28 mouse cellular contexts compared by ENCODE assay signal in the genomic region with DNA sequence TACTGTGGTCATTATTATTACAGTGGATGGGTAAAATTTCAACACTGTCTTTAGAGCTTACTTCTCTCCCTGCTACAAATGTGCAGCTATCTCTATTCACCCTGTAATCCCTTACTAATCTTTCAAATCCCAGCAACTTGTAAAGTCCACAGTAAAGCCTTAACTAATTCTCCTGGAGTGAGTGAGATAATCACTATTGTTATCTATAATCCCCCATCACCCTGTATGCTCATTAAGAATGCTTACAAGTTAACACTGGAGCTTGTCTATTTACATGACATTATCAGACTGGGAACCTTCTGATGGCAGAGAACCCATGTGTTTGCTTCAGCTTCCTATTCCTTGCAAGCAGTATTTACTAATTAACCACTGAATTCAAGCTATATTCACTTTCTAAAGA.
A peak's percentile ranks its signal among the peaks of the same experiment; 100 is the strongest.
DNase-seq lines count a peak whose midpoint lies in the region; ATAC-seq and TF ChIP-seq lines count a peak whose summit lies in the region.
"Had no signal": no experiment of that assay in that cellular context is flagged by ENCODE, and none has a peak within 500 bp of the region (broad histone marks: within the 10 kb centered on the region; RNA-seq: fewer than 3 reads in every experiment).

No protein-coding gene starts in this region.

- peaks cover 6% of the 10 kb centered on the region; the same call in 1 of the 2 replicates for H3K4me1 ChIP-seq in midbrain, embryonic 12.5 days
- no peaks in the 10 kb centered on the region for H3K4me1 ChIP-seq in midbrain, embryonic 15.5 days
- no peaks in the 10 kb centered on the region for H3K4me1 ChIP-seq in limb, embryonic 10.5 days
- H3K4me1 ChIP-seq: embryonic facial prominence, embryonic 10.5 days; embryonic facial prominence, embryonic 13.5 days; heart, embryonic 12.5 days; heart, embryonic 15.5 days; hindbrain, embryonic 10.5 days; hindbrain, embryonic 13.5 days had no signal

- H3K36me3 ChIP-seq in midbrain, embryonic 12.5 days, result no peaks in the 10 kb centered on the region
- no peaks in the 10 kb centered on the region for H3K36me3 ChIP-seq in midbrain, embryonic 15.5 days (replicated peaks)
- H3K36me3 ChIP-seq in limb, embryonic 10.5 days, result no peaks in the 10 kb centered on the region
- H3K36me3 ChIP-seq: embryonic facial prominence, embryonic 10.5 days; embryonic facial prominence, embryonic 13.5 days; heart, embryonic 12.5 days; heart, embryonic 15.5 days; hindbrain, embryonic 10.5 days; hindbrain, embryonic 13.5 days had no signal

- no peak overlapping the region for H3K4me3 ChIP-seq in midbrain, embryonic 12.5 days
- H3K4me3 ChIP-seq in midbrain, embryonic 15.5 days, result no peak overlapping the region
- no peak overlapping the region for H3K4me3 ChIP-seq in limb, embryonic 10.5 days
- H3K4me3 ChIP-seq: embryonic facial prominence, embryonic 10.5 days; embryonic facial prominence, embryonic 13.5 days; erythroblast, embryonic 14.5 days; forebrain, embryonic 13.5 days; heart, embryonic 12.5 days; heart, embryonic 15.5 days; hindbrain, embryonic 10.5 days; hindbrain, embryonic 13.5 days had no signal

- TF ChIP-seq POLR2A in brain, embryonic 14.5 days (IDR thresholded peaks at IDR 0.05; ENCODE audit: borderline replicate concordance, extremely low read depth, insufficient read depth, insufficient read length, poor library complexity, severe bottlenecking), result no peak

- no peak overlapping the region for H3K4me2 ChIP-seq in midbrain, embryonic 12.5 days (replicated peaks)
- no peak overlapping the region for H3K4me2 ChIP-seq in midbrain, embryonic 15.5 days
- H3K4me2 ChIP-seq: embryonic facial prominence, embryonic 13.5 days; forebrain, embryonic 13.5 days; heart, embryonic 12.5 days; heart, embryonic 15.5 days; hindbrain, embryonic 13.5 days had no signal

- H3K9ac ChIP-seq in midbrain, embryonic 12.5 days (replicated peaks), result no peak overlapping the region
- no peak overlapping the region for H3K9ac ChIP-seq in midbrain, embryonic 15.5 days
- H3K9ac ChIP-seq: embryonic facial prominence, embryonic 13.5 days; forebrain, embryonic 13.5 days; forebrain, postnatal 0 days; heart, embryonic 12.5 days; heart, embryonic 15.5 days; hindbrain, embryonic 13.5 days had no signal

- TF ChIP-seq CTCF in brain, embryonic 14.5 days (IDR thresholded peaks at IDR 0.05; ENCODE audit: borderline replicate concordance, extremely low read depth, insufficient read depth, insufficient read length), result no peak

- H3K9me3 ChIP-seq in midbrain, embryonic 12.5 days, result no peaks in the 10 kb centered on the region
- no peaks in the 10 kb centered on the region for H3K9me3 ChIP-seq in midbrain, embryonic 15.5 days
- no peaks in the 10 kb centered on the region for H3K9me3 ChIP-seq in limb, embryonic 10.5 days (replicated peaks)
- H3K9me3 ChIP-seq: embryonic facial prominence, embryonic 10.5 days; embryonic facial prominence, embryonic 13.5 days; forebrain, embryonic 13.5 days; heart, embryonic 12.5 days; heart, embryonic 15.5 days; hindbrain, embryonic 10.5 days; hindbrain, embryonic 13.5 days had no signal

- no peak overlapping the region for H3K27ac ChIP-seq in midbrain, embryonic 12.5 days (replicated peaks)
- H3K27ac ChIP-seq in midbrain, embryonic 15.5 days, result no peak overlapping the region
- no peak overlapping the region for H3K27ac ChIP-seq in limb, embryonic 10.5 days
- H3K27ac ChIP-seq: embryonic facial prominence, embryonic 10.5 days; embryonic facial prominence, embryonic 13.5 days; forebrain, embryonic 13.5 days; heart, embryonic 15.5 days; hindbrain, embryonic 10.5 days; hindbrain, embryonic 13.5 days had no signal

- ATAC-seq in midbrain, embryonic 12.5 days (ENCODE audit: low FRiP score, low read depth), result peak; percentile 60; the same call in 1 of the 2 replicates
- no peak for ATAC-seq in midbrain, embryonic 15.5 days (replicated peaks)
- ATAC-seq: CD4-positive, CD25-positive, alpha-beta regulatory T cell, adult 4 months; forebrain, embryonic 13.5 days; forebrain, postnatal 0 days; hindbrain, embryonic 16.5 days had no signal

- H3K27me3 ChIP-seq in midbrain, embryonic 12.5 days, result peaks cover 30% of the 10 kb centered on the region
- H3K27me3 ChIP-seq in midbrain, embryonic 15.5 days (replicated peaks), result no peaks in the 10 kb centered on the region; the same call in 1 of the 2 replicates
- no peaks in the 10 kb centered on the region for H3K27me3 ChIP-seq in limb, embryonic 10.5 days (ENCODE audit: low read depth, poor library complexity, severe bottlenecking)
- H3K27me3 ChIP-seq: embryonic facial prominence, embryonic 13.5 days; forebrain, embryonic 13.5 days; heart, embryonic 12.5 days; heart, embryonic 15.5 days; hindbrain, embryonic 13.5 days had no signal

- DNase-seq in brain, embryonic 14.5 days (ENCODE audit: low read depth), result peak; percentile 42
- DNase-seq in retina, embryonic 14.5 days (ENCODE audit: low spot score), result peak; percentile 28
- no peak for DNase-seq in lung, postnatal 4 days
- DNase-seq in limb, embryonic 10.5 days (ENCODE audit: low spot score), result no peak
- DNase-seq: adrenal gland, adult 2 months; adrenal gland, postnatal 14 days; cerebellum, adult 11-12 months; cerebellum, adult 8-10 months; cerebellum, postnatal 10 days; cerebellum, postnatal 36 days; embryo, embryonic 11 days; forebrain, postnatal 0 days; gastrocnemius, postnatal 25 days; heart, adult 18-20 months; heart, postnatal 10 days; heart, postnatal 36 days had no signal

Comparison
In these comparisons a context has a peak if more than half of its experiments do, and no peak if none do; other contexts are left out.
1. DNase-seq: peak in brain, embryonic 14.5 days (single experiment) and retina, embryonic 14.5 days (single experiment); none in lung, postnatal 4 days (0 of 2) and limb, embryonic 10.5 days (single experiment).